Mouse (Mus musculus): ENCODE results near the gene Tesk2. TPM values are rescaled to one million over a fixed set of nuclear protein-coding genes. Genes with fewer than 3 reads are reported as not detected.
A peak's percentile ranks its signal among the peaks of the same experiment; 100 is the strongest.

Tesk2 gene
- polyA plus RNA-seq, 1 experiment from 2014 or later, result 4.3 TPM

DNA sequence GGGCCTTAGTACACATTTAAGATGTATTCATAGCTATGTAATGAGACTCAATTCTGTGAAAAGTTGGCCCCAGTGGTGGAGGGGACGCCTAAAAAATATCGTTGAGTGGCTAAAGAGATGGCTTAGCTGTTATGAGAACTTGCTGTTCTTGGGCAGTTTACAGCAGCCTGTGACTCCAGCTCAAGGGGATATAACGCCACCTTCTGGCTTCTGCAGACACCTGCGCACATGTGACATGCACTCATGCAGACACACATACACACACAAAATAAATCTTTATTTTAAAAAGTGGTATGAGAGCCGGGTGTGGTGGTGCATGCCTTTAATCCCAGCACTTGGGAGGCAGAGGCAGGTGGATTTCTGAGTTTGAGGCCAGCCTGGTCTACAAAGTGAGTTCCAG is 55.6 kb downstream of the Tesk2 start:
- Histone ChIP-seq H3K27me3 (replicated peaks; ENCODE audit: control insufficient read depth, insufficient read depth, low read length) (no peaks in the 10 kb centered on the region), H3K4me2 (ENCODE audit: low read length) (no peak overlapping the region), H3K36me3 (ENCODE audit: control insufficient read depth, insufficient read depth) (no peaks in the 10 kb centered on the region), H3K9ac (replicated peaks; ENCODE audit: low read depth, low read length) (no peak overlapping the region), H3K4me1 (replicated peaks; ENCODE audit: control insufficient read depth, insufficient read depth, low read length) (no peaks in the 10 kb centered on the region), H3K4me3 (replicated peaks; ENCODE audit: low read length) (no peak overlapping the region), H3K27ac (ENCODE audit: low read length) (no peak overlapping the region), H3K9me3 (ENCODE audit: control insufficient read depth, low read length) (no peaks in the 10 kb centered on the region)
- ATAC-seq, result no peak
- 95% methylated on average over 5 of the region's 5 CpGs for WGBS

DNA sequence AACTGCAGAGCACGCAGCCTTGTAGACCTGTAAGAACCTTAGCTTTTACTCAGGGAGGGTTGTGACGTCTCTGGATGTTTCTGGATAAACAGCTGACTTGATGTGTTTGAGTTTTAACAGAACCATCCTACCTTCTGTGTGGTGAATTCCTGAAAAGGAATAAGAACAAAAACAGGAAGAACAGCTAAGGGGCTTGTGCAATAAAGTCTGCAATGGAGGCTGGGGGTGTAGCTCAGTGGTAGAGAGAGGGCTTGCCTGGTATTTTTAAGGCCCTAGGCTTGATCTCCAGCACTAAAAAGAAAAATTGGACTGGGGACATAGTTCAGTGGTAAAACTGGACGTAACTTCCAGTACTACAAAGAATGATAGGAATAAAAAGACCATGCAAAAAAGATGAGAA is 56.3 kb downstream of the Tesk2 start:
- no peak overlapping the region for H3K9ac ChIP-seq (replicated peaks; ENCODE audit: low read depth, low read length)
- H3K27me3 ChIP-seq (replicated peaks; ENCODE audit: control insufficient read depth, insufficient read depth, low read length), result no peaks in the 10 kb centered on the region
- no peak for ATAC-seq
- no peak overlapping the region for H3K4me2 ChIP-seq (ENCODE audit: low read length)
- no peaks in the 10 kb centered on the region for H3K36me3 ChIP-seq (ENCODE audit: control insufficient read depth, insufficient read depth)
- no peak overlapping the region for H3K4me3 ChIP-seq (replicated peaks; ENCODE audit: low read length)
- no peak overlapping the region for H3K27ac ChIP-seq (ENCODE audit: low read length)
- H3K4me1 ChIP-seq (replicated peaks; ENCODE audit: control insufficient read depth, insufficient read depth, low read length), result no peaks in the 10 kb centered on the region
- 91% methylated on average over 3 of the region's 3 CpGs for WGBS
- no peaks in the 10 kb centered on the region for H3K9me3 ChIP-seq (ENCODE audit: control insufficient read depth, low read length)

DNA sequence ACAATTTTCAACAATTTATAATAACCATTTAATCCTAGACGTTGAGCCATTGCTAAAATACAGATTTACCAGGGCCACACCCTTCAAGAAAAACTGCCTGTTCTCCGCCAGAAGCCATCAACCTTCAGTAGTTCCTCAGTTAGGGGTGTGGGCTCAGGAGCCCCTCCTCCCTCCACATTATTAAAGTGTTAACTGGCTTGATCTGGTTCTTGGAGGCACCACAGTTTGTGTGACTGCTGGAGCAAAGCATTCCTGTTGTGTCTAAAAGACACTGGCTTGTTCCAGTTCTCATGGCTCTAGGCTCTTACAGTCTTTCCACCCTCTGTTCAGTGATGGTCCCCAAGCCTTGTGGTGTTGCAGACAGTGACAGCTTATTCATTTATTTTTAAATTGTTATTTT is 59.8 kb downstream of the Tesk2 start:
- H3K9ac ChIP-seq (replicated peaks; ENCODE audit: low read depth, low read length), result no peak overlapping the region
- no peaks in the 10 kb centered on the region for H3K27me3 ChIP-seq (replicated peaks; ENCODE audit: control insufficient read depth, insufficient read depth, low read length)
- H3K36me3 ChIP-seq (ENCODE audit: control insufficient read depth, insufficient read depth), result no peaks in the 10 kb centered on the region
- ATAC-seq, result no peak
- H3K4me2 ChIP-seq (ENCODE audit: low read length), result no peak overlapping the region
- no peak overlapping the region for H3K27ac ChIP-seq (ENCODE audit: low read length)
- no peaks in the 10 kb centered on the region for H3K4me1 ChIP-seq (replicated peaks; ENCODE audit: control insufficient read depth, insufficient read depth, low read length)
- no peak overlapping the region for H3K4me3 ChIP-seq (replicated peaks; ENCODE audit: low read length)
- H3K9me3 ChIP-seq (ENCODE audit: control insufficient read depth, low read length), result no peaks in the 10 kb centered on the region
- WGBS, result 78% methylated on average over 2 of the region's 2 CpGs

DNA sequence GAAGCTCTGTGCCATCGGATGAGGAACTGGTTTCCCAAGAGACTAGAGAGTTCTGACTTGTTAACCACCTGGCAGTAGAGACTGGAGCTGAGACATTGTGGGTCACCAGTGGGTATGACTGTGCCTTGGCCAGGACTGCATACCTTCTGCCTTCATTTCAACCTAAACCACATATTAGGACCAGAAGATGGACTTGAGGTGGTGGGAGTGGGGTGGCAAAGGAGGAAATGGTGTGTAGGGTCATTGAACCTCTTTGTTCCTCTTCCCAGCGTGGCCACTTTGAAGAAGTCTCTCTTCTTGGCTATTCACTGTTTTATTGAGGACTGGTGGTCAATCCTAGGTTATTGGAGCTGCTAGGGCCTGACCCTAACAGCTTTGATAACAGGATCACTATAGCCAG is 60.6 kb downstream of the Tesk2 start:
- Histone ChIP-seq H3K36me3 (ENCODE audit: control insufficient read depth, insufficient read depth) (no peaks in the 10 kb centered on the region), H3K4me2 (ENCODE audit: low read length) (no peak overlapping the region), H3K4me3 (replicated peaks; ENCODE audit: low read length) (no peak overlapping the region), H3K9me3 (ENCODE audit: control insufficient read depth, low read length) (no peaks in the 10 kb centered on the region), H3K27me3 (replicated peaks; ENCODE audit: control insufficient read depth, insufficient read depth, low read length) (no peaks in the 10 kb centered on the region), H3K9ac (replicated peaks; ENCODE audit: low read depth, low read length) (no peak overlapping the region), H3K27ac (ENCODE audit: low read length) (no peak overlapping the region), H3K4me1 (replicated peaks; ENCODE audit: control insufficient read depth, insufficient read depth, low read length) (no peaks in the 10 kb centered on the region)
- WGBS, result 50% methylated on average over 2 of the region's 2 CpGs
- ATAC-seq, result no peak

DNA sequence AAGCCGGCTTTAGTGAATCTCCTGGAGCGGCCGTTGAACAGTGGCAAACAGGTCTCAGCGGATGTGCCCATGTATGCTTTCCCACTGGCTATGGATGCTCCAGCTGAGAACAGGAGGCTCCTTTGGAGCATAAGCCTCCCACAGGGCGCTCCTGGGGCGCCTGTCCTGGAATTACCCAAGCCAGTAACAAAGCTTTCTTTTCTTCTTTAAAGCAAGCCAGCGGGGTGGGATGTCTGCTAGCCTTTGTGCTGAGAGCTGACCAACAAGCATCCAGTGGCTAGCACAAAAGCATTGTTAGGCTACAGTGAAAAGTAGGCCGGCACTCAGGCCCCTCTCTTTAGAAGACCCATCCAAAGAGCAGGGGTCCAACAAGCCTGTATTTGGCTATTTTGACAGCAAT is 61.4 kb downstream of the Tesk2 start:
- WGBS, result 9% methylated on average over 8 of the region's 8 CpGs
- no peak overlapping the region for H3K4me3 ChIP-seq (replicated peaks; ENCODE audit: low read length)
- no peaks in the 10 kb centered on the region for H3K9me3 ChIP-seq (ENCODE audit: control insufficient read depth, low read length)
- no peak overlapping the region for H3K9ac ChIP-seq (replicated peaks; ENCODE audit: low read depth, low read length)
- no peaks in the 10 kb centered on the region for H3K27me3 ChIP-seq (replicated peaks; ENCODE audit: control insufficient read depth, insufficient read depth, low read length)
- H3K27ac ChIP-seq (ENCODE audit: low read length), result no peak overlapping the region
- ATAC-seq, result no peak
- H3K4me2 ChIP-seq (ENCODE audit: low read length), result no peak overlapping the region
- H3K36me3 ChIP-seq (ENCODE audit: control insufficient read depth, insufficient read depth), result no peaks in the 10 kb centered on the region
- H3K4me1 ChIP-seq (replicated peaks; ENCODE audit: control insufficient read depth, insufficient read depth, low read length), result no peaks in the 10 kb centered on the region

DNA sequence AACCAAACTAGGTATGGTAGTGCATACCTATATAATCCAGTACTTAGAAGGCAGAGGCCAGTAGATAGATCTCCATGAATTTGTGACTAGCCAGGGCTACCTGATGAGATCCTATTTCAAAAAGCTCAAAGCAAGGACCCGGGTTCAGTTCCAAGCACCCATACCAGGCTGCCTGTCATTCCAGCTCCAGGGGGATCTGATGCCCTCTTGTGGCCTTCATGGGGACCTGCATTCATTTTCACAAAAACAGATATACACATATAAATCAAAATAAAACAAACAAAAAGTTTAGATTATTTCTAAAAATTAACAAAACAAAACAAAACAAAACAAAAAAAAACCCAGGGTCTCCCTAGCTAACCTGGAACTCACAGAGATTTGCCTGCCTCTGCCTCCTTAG is 65.8 kb downstream of the Tesk2 start:
- no peak overlapping the region for H3K4me3 ChIP-seq (replicated peaks; ENCODE audit: low read length)
- ATAC-seq, result no peak
- no peaks in the 10 kb centered on the region for H3K36me3 ChIP-seq (ENCODE audit: control insufficient read depth, insufficient read depth)
- H3K9ac ChIP-seq (replicated peaks; ENCODE audit: low read depth, low read length), result no peak overlapping the region
- H3K4me1 ChIP-seq (replicated peaks; ENCODE audit: control insufficient read depth, insufficient read depth, low read length), result no peaks in the 10 kb centered on the region
- no peaks in the 10 kb centered on the region for H3K27me3 ChIP-seq (replicated peaks; ENCODE audit: control insufficient read depth, insufficient read depth, low read length)
- 93% methylated on average over 1 of the region's 1 CpGs for WGBS
- H3K4me2 ChIP-seq (ENCODE audit: low read length), result no peak overlapping the region
- H3K27ac ChIP-seq (ENCODE audit: low read length), result no peak overlapping the region
- no peaks in the 10 kb centered on the region for H3K9me3 ChIP-seq (ENCODE audit: control insufficient read depth, low read length)

DNA sequence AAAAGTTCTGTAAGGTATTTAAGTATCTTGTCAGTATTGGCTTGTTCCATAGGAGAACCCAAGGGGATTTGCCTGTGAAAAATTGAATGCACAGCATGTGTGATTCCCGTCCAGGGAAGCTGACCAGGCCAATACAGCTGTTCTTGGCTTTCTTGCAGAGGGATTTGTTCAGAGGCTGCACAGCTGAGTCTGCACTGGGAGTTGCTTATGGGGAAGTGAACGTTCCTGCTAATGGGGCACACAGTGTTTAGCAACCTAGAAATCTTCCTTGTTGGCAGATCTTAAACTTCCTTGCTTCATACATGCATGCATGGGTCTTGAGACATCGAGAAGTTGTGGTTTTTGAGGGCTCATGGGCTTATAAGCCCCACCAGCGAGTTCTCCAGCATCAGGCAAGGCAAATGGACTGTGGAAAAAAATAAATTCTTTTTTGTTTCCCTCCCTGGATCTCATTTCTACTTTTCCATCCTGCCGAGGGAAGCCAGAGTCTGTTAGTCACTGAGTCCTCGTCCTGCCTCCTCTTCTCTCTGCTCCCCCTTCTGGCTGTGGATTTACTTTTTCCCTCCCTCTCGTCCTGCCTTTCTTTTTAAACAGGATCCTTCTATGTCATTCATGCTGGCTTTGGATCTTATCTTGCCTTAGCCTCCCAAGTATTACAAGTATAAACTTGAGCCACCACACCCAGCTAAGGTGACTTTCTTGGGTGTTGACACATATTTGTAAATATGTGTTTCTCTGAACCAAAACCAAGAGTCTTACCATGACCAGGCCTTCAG is 67.4 kb downstream of the Tesk2 start:
- 38% methylated on average over 7 of the region's 7 CpGs for WGBS
- H3K27ac ChIP-seq (ENCODE audit: low read length), result no peak overlapping the region

DNA sequence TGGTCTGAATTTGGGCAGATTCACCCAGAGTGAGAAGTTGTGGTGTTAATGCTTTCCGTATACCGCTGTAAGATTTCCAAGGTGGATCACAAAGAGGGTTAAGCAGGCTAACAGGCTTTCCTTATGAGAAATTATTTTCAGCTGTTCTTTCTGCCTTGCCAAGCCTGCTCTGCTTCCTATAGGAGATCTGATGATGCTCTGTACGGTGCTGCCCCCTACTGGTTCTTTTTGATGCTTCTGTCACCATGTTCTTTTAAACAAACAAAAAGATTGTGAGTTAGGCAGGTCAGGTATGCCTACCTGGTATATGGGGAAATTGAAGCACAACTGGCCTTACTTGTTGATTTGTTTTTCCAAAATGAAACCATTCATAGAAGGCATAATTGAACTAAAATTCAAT is 68.2 kb downstream of the Tesk2 start:
- ATAC-seq, result peak; percentile 62; the same call in 1 of the 2 replicates

More for the DNA sequence above, 67.4 kb downstream of the Tesk2 start:
- Histone ChIP-seq H3K9ac (replicated peaks; ENCODE audit: low read depth, low read length) (no peak overlapping the region), H3K4me1 (replicated peaks; ENCODE audit: control insufficient read depth, insufficient read depth, low read length) (no peaks in the 10 kb centered on the region), H3K4me2 (ENCODE audit: low read length) (no peak overlapping the region), H3K27me3 (replicated peaks; ENCODE audit: control insufficient read depth, insufficient read depth, low read length) (no peaks in the 10 kb centered on the region), H3K36me3 (ENCODE audit: control insufficient read depth, insufficient read depth) (no peaks in the 10 kb centered on the region), H3K9me3 (ENCODE audit: control insufficient read depth, low read length) (no peaks in the 10 kb centered on the region), H3K4me3 (replicated peaks; ENCODE audit: low read length) (no peak overlapping the region)
- ATAC-seq, result no peak

DNA sequence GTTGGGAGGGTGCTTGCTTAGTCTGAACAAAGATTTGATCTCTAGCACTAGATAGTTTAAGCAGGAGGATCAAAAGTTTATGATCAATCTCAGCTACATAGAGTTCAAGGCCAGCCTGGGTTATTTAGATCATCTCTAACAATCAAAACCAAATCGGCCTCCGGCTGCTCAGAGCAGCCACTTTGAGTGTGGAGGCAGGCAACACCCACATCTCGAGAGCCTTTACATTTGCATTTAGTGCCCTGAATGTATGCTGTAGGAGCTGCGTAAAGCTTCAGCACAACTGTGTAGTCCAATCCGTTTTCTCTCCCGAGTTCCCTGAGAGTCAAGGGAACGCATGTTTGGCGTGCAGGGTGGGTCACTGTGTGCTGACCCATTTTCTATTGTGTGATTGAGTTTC is 71.7 kb downstream of the Tesk2 start:
- no peak overlapping the region for H3K4me3 ChIP-seq (replicated peaks; ENCODE audit: low read length)
- no peak overlapping the region for H3K27ac ChIP-seq (ENCODE audit: low read length)
- H3K27me3 ChIP-seq (replicated peaks; ENCODE audit: control insufficient read depth, insufficient read depth, low read length), result no peaks in the 10 kb centered on the region
- no peaks in the 10 kb centered on the region for H3K36me3 ChIP-seq (ENCODE audit: control insufficient read depth, insufficient read depth)
- ATAC-seq, result no peak
- H3K4me1 ChIP-seq (replicated peaks; ENCODE audit: control insufficient read depth, insufficient read depth, low read length), result no peaks in the 10 kb centered on the region
- H3K9me3 ChIP-seq (ENCODE audit: control insufficient read depth, low read length), result no peaks in the 10 kb centered on the region
- no peak overlapping the region for H3K4me2 ChIP-seq (ENCODE audit: low read length)
- H3K9ac ChIP-seq (replicated peaks; ENCODE audit: low read depth, low read length), result no peak overlapping the region
- 91% methylated on average over 8 of the region's 8 CpGs for WGBS

More for the DNA sequence above, 68.2 kb downstream of the Tesk2 start:
- Histone ChIP-seq H3K4me2 (ENCODE audit: low read length) (no peak overlapping the region), H3K36me3 (ENCODE audit: control insufficient read depth, insufficient read depth) (no peaks in the 10 kb centered on the region), H3K4me1 (replicated peaks; ENCODE audit: control insufficient read depth, insufficient read depth, low read length) (no peaks in the 10 kb centered on the region), H3K9ac (replicated peaks; ENCODE audit: low read depth, low read length) (no peak overlapping the region), H3K4me3 (replicated peaks; ENCODE audit: low read length) (no peak overlapping the region), H3K9me3 (ENCODE audit: control insufficient read depth, low read length) (no peaks in the 10 kb centered on the region), H3K27ac (ENCODE audit: low read length) (no peak overlapping the region), H3K27me3 (replicated peaks; ENCODE audit: control insufficient read depth, insufficient read depth, low read length) (no peaks in the 10 kb centered on the region)
- 6% methylated on average over 3 of the region's 3 CpGs for WGBS

DNA sequence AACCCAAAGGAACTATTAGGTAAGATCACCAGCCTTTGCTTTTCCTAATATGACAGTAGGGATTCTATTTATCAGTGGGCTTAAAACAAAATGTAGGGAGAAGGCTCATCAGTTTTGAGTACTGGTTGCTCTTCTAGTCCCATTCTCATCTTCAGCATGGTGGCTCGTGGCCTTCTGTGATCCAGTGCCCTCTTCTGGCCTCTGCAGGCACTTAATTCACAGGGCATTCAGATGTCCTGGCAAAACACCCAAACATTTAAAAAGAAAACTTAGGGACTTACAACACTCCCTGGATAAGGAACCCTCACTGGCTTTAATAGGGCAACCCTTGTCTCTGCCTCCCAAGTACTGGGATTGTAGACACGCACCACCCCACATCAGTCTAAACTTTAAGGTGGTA is 73.5 kb downstream of the Tesk2 start:
- H3K36me3 ChIP-seq (ENCODE audit: control insufficient read depth, insufficient read depth), result no peaks in the 10 kb centered on the region
- no peaks in the 10 kb centered on the region for H3K27me3 ChIP-seq (replicated peaks; ENCODE audit: control insufficient read depth, insufficient read depth, low read length)
- no peaks in the 10 kb centered on the region for H3K9me3 ChIP-seq (ENCODE audit: control insufficient read depth, low read length)
- no peak overlapping the region for H3K4me2 ChIP-seq (ENCODE audit: low read length)
- H3K27ac ChIP-seq (ENCODE audit: low read length), result no peak overlapping the region
- H3K9ac ChIP-seq (replicated peaks; ENCODE audit: low read depth, low read length), result no peak overlapping the region
- no peaks in the 10 kb centered on the region for H3K4me1 ChIP-seq (replicated peaks; ENCODE audit: control insufficient read depth, insufficient read depth, low read length)
- H3K4me3 ChIP-seq (replicated peaks; ENCODE audit: low read length), result no peak overlapping the region
- no peak for ATAC-seq
- WGBS, result 74% methylated on average over 2 of the region's 2 CpGs

Measured in forebrain, embryonic 16.5 days (tissue).